Mouse (Mus musculus) ES-Bruce4 (cell line): ENCODE data around the gene Fes. TPM values are rescaled to one million over a fixed set of nuclear protein-coding genes. Genes with fewer than 3 reads are reported as not detected.

Experiments used
- H3K27ac ChIP-seq: 2 replicates; pipeline ENCODE4 v1.5.1; 2012; ENCODE audit warnings: low read length, inconsistent platforms; ENCODE audit not compliant: insufficient read depth
- H3K27me3 ChIP-seq: 2 replicates; pipeline ENCODE4 v1.6.1; 2012; ENCODE audit warnings: mild to moderate bottlenecking, low read length, inconsistent platforms; ENCODE audit not compliant: control insufficient read depth, poor library complexity, insufficient read depth, severe bottlenecking
- H3K36me3 ChIP-seq: 2 replicates; pipeline ENCODE4 v1.6.1; 2012; ENCODE audit warnings: inconsistent platforms, mild to moderate bottlenecking, low read length, moderate library complexity; ENCODE audit not compliant: control insufficient read depth, poor library complexity, insufficient read depth, severe bottlenecking
- H3K4me1 ChIP-seq: one replicate; pipeline ENCODE4 v1.8.1; 2011; ENCODE audit warnings: low read length; ENCODE audit not compliant: control insufficient read depth, insufficient read depth
- H3K4me3 ChIP-seq: 2 replicates; pipeline ENCODE4 v1.5.1; 2011; ENCODE audit warnings: low read depth, mild to moderate bottlenecking, low read length
- H3K9ac ChIP-seq: 2 replicates; pipeline ENCODE4 v1.6.1; 2012; ENCODE audit warnings: low read depth, mild to moderate bottlenecking, inconsistent platforms; ENCODE audit not compliant: poor library complexity, severe bottlenecking
- H3K9me3 ChIP-seq: replicated peaks from 2 replicates; pipeline ENCODE4 v1.6.1; 2012; ENCODE audit warnings: mild to moderate bottlenecking, low read length, inconsistent platforms; ENCODE audit not compliant: control insufficient read depth, poor library complexity, insufficient read depth, severe bottlenecking
- CTCF ChIP-seq: IDR thresholded peaks from one replicate; pipeline ENCODE4 v1.8.1; 2011; ENCODE audit warnings: low read depth, low read length
- EP300 ChIP-seq: IDR thresholded peaks from 2 replicates; pipeline ENCODE4 v1.6.1; 2011; ENCODE audit warnings: low read depth, low read length; ENCODE audit not compliant: insufficient read depth
- POLR2A ChIP-seq: IDR thresholded peaks from one replicate; pipeline ENCODE4 v1.8.1; 2011; ENCODE audit warnings: low read length; ENCODE audit not compliant: insufficient read depth
- polyA plus RNA-seq: library from polyadenylated mRNA; stranded (reverse); fragments of >200 nt; gene quantifications from 2 replicates; pipeline ENCODE4 v1.2.4, GENCODE M21; 2011; ENCODE audit warnings: low read depth; ENCODE audit not compliant: missing spikeins, insufficient read depth, insufficient read length

Gene Fes
- polyA plus RNA-seq, 1 experiment = 0.76 TPM

DNA sequence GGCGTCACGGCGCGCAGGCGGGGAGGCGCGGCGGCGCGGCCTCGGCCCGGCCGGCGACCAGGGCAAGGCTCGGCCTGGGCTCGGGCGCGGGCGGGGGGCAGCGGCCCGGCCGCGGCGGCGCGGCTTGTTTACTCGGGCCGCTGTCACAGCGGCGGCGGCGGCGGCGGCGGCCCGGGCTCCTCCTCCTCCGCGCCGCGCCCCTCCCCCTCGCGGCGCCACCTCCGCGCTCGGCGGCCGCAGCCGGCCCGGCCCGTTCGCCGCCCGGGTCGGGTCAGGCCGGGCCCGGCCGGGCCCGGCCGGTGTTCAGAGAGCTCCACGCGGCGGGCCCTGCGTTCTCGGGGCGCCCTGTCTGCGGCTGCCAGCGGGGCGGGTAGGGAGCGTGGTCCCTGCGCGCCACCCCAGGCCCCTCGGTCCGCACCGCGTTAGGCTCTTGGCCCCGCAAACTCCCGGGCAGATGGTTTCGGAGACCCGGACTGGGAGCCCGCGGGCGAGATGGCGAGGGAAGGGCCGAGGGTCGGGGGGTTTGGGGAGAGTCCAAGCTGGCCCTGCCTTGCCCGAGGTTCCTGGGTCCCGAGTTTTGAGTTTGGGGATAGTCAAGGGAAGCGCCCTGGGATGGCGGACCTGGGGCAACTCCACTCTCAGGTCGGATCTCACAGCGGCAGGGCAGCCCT is 15.0 kb upstream of the Fes start:
- H3K9ac ChIP-seq = peak overlapping the region; percentile 98
- TF ChIP-seq EP300 = no peak
- no peak for TF ChIP-seq CTCF
- no peak for TF ChIP-seq POLR2A
- peaks cover 1% of the 10 kb centered on the region for H3K4me1 ChIP-seq
- no peaks in the 10 kb centered on the region for H3K9me3 ChIP-seq
- H3K4me3 ChIP-seq = peak overlapping the region; percentile 65
- H3K36me3 ChIP-seq = no peaks in the 10 kb centered on the region
- no peak overlapping the region for H3K27ac ChIP-seq
- H3K27me3 ChIP-seq = no peaks in the 10 kb centered on the region

DNA sequence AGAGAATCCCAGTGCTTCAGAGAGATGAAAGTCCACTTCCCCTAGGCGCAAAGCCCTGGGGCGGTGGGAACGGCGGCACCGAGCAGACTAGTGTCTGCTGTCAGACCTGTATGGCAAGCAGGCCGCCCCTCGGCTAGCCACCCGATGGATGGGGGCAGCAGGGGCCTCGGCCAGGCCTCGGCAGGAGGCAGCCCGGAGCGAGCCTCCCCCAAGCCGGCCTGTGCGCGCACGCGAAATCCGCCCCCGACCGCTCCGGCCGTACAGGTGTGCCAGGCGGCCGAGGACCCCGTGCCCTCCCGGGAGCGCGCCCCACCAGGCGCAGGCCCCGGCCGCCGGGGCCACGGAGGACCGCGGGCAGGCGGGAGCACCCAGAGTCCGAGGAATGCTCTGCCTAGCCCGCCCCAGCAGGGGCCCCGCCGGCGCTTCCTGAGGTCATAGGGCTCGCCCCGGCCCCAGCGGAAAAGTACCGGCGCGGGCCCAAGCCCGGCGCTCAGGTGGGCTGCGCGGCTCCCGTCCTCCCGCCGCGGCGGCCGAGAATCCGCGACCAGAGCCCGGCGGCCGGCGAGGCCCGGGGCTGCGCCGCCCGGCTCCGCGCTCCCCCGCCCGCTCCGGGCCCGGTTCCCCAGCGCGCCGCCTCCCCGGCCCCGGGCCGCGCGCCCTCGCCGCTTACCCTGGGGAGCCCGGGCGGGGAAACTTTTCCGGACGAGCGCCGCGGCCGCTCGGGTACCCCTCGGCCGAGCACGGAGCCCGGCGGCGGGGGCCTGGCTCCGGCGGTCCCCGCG is 14.3 kb upstream of the Fes start:
- H3K36me3 ChIP-seq = no peaks in the 10 kb centered on the region
- no peaks in the 10 kb centered on the region for H3K27me3 ChIP-seq
- no peaks in the 10 kb centered on the region for H3K9me3 ChIP-seq
- no peak overlapping the region for H3K27ac ChIP-seq
- H3K9ac ChIP-seq = peak overlapping the region; percentile 98
- TF ChIP-seq EP300 (no peak), CTCF (no peak), POLR2A (no peak)
- peaks cover 1% of the 10 kb centered on the region for H3K4me1 ChIP-seq
- H3K4me3 ChIP-seq = peak overlapping the region; percentile 65

DNA sequence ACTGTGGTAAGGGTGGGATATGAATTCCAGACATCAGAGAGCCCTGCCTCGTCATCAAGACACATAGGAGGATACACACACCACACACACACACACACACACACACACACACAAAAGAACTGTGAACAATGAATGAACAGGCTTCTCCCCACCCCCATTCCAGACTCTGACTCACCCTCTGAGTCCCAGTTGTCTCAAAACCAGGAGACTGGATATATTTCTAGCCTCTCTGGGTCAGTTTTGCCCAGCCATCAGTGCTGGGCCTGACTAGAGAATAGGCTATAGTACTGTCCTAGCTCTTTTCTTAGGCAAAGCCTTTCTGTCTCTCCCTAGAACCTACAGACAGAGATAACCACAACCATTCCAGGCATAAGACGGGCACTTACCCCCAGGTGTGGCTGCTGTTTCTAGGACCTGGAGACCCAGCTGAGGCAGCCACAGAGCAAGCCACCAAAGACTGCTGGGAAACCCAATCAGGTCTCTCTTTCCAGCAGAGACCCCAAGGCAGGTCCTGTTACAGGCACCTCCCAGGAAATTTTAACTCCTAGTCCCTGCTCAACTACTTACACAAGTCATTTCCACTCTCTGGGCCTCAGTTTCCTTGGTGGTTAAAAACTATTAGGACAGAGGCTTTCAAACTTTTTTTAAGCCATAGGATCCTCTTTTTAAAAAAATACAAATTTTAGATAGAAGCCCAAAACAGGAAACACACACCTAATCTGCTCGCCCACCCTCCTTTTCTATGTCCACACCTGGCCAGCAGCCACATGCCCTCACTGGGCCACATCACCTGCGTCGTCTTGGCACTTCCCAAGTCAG is 13.5 kb upstream of the Fes start:
- H3K4me1 ChIP-seq = peaks cover 1% of the 10 kb centered on the region
- peak overlapping the region; percentile 98 for H3K9ac ChIP-seq
- H3K36me3 ChIP-seq = no peaks in the 10 kb centered on the region
- no peaks in the 10 kb centered on the region for H3K27me3 ChIP-seq
- H3K9me3 ChIP-seq = no peaks in the 10 kb centered on the region
- peak overlapping the region; percentile 65 for H3K4me3 ChIP-seq
- H3K27ac ChIP-seq = no peak overlapping the region
- TF ChIP-seq EP300 (no peak), CTCF (no peak), POLR2A (no peak)

DNA sequence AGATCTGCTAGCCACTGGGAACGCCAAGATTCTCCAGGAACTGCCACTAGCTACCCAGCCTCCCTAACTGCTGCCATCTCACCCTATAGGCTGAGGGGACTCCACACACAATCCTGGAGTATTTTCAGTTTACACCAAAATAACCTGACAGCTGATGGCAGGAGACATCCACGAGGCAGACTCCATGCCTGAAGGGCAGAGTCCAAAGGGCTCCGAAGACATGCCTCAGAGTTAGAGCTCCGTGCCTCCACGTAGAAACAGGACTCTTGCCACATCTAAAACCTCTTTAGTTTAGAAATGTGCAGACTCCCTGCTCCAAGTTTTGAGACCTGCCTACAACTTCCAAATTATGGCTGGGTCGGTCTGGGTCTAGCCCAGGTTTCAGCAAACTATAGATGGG is 12.8 kb upstream of the Fes start:
- no peak for TF ChIP-seq CTCF
- no peak for TF ChIP-seq POLR2A
- no peak for TF ChIP-seq EP300
- H3K4me1 ChIP-seq = peaks cover 1% of the 10 kb centered on the region
- no peak overlapping the region for H3K27ac ChIP-seq
- no peaks in the 10 kb centered on the region for H3K9me3 ChIP-seq
- no peaks in the 10 kb centered on the region for H3K27me3 ChIP-seq
- H3K9ac ChIP-seq = no peak overlapping the region
- no peaks in the 10 kb centered on the region for H3K36me3 ChIP-seq
- H3K4me3 ChIP-seq = no peak overlapping the region

DNA sequence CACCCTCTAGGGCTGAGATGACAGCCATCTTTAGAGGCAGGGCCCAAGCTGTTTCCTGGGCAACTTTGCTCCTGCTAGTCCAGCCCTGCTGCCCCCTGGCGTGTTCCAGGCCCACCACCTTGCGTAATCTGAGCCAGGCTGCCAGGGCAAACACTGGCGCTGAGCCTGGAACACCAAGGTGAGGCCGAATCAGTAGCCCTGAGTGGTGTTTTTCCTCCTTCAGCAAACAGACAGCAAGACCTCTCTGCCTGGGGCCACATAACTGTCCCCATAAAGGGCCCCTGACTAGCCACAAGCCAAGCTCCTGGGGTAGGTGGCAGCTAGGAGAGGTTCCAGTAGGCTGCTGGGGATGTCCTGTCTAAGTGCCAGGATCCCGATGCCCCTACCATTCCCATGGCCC is 12.4 kb upstream of the Fes start:
- no peaks in the 10 kb centered on the region for H3K36me3 ChIP-seq
- no peaks in the 10 kb centered on the region for H3K27me3 ChIP-seq
- TF ChIP-seq POLR2A (no peak), EP300 (no peak), CTCF (no peak)
- no peak overlapping the region for H3K27ac ChIP-seq
- H3K9ac ChIP-seq = no peak overlapping the region
- H3K9me3 ChIP-seq = no peaks in the 10 kb centered on the region
- peaks cover 1% of the 10 kb centered on the region for H3K4me1 ChIP-seq
- no peak overlapping the region for H3K4me3 ChIP-seq
